Mouse (Mus musculus): ENCODE measurements around the gene Sirt3.

Gene Sirt3

DNA sequence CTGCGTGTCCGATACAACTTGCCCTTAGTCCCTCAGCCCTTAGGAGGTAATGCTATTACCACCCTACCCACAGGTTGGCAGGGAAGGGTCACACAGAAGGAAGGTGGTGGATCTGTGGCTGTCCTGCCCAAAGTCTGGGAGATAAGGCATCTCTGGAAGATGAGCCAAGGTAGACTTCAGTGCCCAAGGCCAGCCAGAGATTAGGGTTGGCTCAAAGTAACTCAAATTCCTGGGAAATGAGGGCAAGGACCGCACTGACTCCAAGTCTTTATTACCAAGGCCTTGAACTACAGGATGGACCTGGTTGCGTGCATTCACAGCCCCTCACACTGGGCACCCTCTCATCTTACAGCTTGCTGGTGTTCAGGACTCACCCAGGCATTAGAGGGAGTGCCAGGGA, 30.2 kb downstream of the Sirt3 start:
- in situ Hi-C loops (cut with MboI, MseI): no loop called here

DNA sequence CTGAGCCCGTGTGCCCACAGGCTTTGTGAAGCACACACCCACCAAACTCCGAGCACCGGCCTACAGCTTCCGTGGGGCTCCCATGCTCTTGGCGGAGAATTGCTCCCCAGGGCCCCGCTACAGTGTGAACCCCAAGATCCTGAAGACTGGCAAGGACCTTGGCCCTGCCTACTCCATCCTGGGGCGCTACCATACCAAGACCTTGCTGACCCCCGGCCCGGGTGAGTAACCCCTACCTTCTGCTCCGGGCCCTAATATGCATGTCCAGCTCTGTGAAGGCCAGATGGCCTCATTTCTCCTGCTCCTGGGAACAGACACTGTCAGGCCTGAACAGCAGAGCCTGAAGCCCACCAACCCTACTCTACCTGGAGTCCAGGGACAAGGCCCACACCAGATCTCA, 33.5 kb downstream of the Sirt3 start:
- in situ Hi-C loops (cut with MboI, MseI): loop anchor here (5.0 kb wide), 1 partner anchor 204 kb away; no protein-coding TSS in a partner anchor

DNA sequence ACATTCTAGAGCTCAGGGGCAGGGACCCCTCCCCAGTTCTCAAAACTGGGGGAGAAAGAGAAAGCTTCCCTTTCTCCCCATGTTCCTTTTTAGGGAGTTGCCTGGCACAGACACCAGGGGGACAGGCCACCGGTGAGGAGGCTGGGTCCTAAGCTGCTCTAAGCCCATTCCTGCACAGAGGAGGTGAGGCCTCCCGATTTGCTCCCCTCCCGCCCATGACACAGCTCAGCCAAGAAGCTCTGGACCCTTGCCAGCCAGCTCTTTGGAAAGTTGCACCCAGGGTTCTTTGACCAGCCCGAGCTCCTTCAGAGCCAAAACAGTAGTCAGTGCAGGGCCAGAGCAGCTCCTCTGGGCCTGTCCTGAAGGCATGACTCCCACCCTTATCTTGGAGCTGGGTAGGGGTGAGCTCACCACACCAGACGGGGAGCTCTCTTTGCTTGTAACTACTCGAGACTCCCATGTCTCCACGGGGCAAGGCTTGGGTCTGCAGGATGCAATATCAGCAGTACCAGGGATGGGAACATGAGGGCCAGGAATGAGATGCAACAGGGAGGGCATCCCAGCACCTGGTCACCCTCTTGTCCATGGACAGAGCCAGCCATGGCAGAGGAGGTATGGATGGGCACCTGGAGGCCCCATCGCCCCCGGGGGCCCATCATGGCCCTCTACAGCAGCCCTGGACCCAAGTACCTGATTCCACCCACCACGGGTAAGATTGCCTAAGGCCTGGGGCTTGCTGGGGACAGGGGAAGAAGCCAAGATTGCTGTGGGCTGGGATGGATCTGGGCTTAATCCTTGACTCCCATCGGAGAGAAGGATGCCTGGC, 34.1 kb downstream of the Sirt3 start, which contains the start of gene Odf3:
Gene Odf3 (plus strand): TSS at position 51 of the 826 bp plus-strand sequence.
- in situ Hi-C loops (cut with MboI, MseI): loop anchor here (5.0 kb wide), 1 partner anchor 204 kb away; no protein-coding TSS in a partner anchor

DNA sequence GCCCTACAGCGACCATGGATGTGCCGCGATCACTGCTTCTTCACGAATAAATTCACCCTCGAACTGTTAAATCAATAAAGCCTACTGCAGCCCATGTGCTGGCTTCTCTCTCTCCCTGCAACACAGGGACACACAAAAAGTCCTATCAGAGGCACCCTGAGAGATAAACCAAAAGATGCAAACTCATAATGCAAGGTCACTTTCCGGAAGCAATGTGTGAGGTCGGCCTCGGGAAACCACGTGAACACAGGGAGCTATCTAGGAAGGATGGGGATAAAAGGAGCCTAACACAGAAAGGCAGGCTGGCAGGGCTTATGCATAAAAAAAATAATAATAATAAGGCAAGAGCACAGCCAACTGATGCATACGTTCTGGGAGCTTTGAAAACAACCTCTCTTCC, 35.4 kb downstream of the Sirt3 start:
- in situ Hi-C loops (cut with MboI, MseI): loop anchor here (5.0 kb wide), 1 partner anchor 206 kb away; no protein-coding TSS in a partner anchor

GRCm38 (mm10) chr7:140845683-140846082, 36.4 kb downstream of the Sirt3 start:
- in situ Hi-C loops (cut with MboI, MseI): loop anchor here (5.0 kb wide), 1 partner anchor 207 kb away; no protein-coding TSS in a partner anchor

DNA sequence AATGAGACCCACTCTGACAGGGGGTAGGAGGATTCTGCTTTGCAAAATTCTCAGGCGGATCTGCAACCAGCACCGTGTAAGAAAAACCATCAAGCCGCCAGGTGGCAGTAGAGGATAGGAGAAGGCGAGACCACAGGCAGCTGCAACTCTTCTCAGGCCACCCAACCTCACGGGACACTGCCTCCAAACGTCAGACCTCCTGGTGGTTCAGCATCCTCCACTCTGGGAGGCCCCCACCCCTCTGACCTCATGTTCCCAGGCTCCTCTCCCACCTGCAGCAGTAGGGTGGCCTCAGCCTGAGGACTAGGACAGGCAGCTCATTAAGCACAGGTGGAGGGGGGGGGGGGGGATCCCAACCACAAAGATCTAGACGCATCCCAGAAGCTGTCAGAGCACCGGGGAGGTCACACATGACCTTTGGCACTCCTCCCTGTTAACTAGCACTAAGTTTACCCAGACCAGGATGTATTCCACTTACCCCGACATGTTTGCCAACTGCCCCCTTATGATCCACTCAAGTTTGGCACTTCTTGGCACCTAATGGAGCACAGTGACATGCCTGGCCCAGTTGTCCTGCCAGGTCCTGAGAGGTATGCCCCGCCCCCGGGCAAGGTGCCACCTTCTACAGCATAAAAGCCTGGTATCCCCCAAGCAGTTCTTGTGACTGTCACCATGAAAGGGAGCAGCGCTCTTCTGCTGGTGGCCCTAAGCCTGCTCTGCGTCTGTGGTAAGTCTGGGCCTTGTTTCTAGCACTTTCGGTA, 37.0 kb downstream of the Sirt3 start, which contains the start of gene Scgb1c1:
Gene Scgb1c1 (plus strand): TSS at position 643 of the 761 bp plus-strand sequence.
- in situ Hi-C loops (cut with MboI, MseI): loop anchor here (5.0 kb wide), 3 partner anchors 57 to 337 kb away; partner anchors contain the start of gene Cox8b

DNA sequence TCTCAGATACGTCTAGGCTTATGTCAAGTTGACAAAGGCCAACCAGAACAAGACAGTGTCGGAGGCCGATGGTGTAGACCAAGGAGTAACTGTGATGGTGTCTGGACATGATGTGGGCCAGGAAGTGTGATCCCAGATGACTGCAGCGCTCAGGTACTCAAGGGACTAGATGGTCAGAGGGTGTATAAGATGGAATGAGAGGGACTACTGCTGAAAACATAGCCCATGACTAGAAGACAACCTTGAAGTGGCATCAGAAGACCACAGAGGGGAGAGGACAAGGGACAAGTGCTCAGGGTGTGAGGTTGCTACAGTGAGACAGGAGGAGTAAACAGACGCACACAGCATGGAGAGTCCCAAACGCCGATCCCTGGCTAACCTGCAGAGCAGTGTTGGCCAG, 38.3 kb downstream of the Sirt3 start:
- in situ Hi-C loops (cut with MboI, MseI): loop anchor here (5.0 kb wide), 2 partner anchors 58 to 338 kb away; partner anchors contain the start of gene Cox8b

DNA sequence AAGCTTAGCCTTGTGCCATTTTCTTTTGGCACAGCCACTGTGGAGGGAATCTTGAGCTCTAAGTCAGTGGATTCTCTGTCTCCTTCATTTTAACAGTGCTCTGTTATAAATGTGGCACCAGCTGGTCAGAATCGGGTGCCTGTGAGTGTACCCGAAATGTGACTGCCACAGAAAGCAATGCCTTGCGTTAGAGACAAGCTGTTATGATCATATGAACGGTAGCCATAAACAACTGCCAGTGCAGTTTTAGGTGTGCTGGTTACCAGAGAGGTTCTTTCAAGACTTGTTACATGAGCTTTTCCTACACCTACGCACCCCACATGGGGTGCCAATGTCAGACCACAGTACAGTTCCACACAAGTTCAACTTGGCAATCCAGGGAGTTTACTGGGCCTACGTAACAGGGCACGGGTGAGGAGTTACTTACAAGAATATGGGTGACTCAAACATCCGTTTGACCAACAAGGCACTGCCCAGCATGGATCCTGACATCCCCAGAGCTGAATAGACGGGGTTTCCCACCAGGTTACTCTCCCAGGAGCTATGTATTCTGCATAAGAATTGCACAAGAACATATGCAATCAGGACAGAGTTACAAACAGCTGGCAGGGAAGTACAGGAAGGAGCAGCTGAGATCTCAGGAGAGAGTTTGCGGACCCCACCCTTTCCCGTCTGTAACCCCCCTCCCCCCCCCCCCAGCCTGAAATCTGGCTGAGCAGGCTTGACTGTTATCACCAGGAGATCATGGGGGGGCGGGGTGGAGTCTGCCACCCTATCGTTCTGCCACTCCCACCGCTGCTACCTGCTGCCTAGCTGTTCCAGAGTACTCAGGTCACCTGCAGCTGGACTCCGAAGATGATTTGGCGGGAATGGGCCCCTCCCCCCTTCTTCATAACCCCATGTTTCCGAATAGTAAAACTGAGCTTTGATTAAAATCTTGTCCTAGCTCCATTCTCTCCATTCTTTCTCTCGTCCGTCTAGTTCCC, 41.1 kb downstream of the Sirt3 start:
- in situ Hi-C loops (cut with MboI, MseI): loop anchor here (5.0 kb wide), 2 partner anchors 61 to 341 kb away; partner anchors contain the start of gene Cox8b

DNA sequence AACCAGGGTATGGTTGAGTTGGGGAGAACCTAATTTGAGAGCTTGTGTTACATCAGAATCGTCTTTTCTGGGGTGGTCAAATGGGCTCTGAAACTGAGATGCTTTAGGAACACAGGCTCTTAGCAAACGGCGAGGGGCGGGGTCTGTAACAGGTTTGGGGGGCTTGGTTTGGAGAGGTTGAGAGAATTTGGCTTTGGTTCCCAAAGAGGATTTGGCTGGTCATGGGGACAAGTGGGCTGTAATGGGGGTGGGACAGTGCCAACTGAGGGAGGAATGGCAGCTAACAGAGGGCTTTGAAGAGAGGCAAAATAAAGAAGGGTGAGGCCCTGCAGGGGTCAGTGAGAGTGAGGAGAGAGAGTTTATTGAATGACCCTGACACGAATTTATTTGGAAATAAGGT, 42.6 kb downstream of the Sirt3 start:
- in situ Hi-C loops (cut with MboI, MseI): no loop called here

- in situ Hi-C loops (cut with MboI, MseI): no loop called here
Measured at GRCm38 (mm10) chr7:140836243-140837115, 45.6 kb downstream of the Sirt3 start.

GRCm38 (mm10) chr7:140835758-140836087, 46.4 kb downstream of the Sirt3 start:
- in situ Hi-C loops (cut with MboI, MseI): no loop called here

DNA sequence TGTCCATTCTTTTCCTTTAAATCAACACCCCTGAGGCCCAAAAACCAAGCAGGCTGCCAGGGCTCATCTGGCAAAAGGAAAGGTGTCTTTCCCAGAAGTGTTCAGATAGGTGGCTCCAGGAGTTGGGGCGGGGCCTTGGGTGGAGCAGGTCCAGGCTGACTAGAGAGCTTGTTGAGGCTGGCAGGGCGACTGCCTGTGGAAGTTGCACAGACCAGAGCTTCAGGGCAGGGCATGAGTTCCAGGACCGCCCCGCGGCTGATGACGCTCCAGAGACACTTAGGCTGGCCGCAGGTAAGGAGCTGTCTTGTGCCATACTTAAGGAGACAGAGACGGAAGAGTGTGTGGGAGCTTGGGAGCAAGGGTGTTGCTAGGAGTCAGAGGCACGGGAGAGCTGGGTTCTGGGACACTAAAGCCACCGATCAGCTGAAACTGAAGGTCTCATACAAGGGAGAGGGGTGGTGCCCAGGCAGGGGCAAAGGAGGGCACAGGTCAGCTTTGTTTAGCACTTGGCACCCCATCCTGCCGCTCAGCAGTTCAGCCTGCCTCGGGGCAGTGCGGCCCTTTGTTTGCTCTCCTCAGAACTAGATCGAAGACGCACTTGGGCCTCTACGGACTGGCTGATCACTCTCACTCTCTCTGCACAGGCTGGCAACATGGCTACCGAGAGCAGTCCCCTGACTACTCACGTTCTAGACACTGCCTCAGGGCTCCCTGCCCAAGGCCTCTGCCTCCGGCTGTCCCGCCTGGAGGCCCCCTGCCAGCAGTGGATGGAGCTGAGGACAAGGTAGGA, 46.9 kb downstream of the Sirt3 start, which contains the start of gene Urah:
Gene Urah (plus strand): TSS at position 51 of the 790 bp plus-strand sequence.
- in situ Hi-C loops (cut with MboI, MseI): no loop called here

GRCm38 (mm10) chr7:140833341-140833740, 48.8 kb downstream of the Sirt3 start:
- in situ Hi-C loops (cut with MboI, MseI): no loop called here

DNA sequence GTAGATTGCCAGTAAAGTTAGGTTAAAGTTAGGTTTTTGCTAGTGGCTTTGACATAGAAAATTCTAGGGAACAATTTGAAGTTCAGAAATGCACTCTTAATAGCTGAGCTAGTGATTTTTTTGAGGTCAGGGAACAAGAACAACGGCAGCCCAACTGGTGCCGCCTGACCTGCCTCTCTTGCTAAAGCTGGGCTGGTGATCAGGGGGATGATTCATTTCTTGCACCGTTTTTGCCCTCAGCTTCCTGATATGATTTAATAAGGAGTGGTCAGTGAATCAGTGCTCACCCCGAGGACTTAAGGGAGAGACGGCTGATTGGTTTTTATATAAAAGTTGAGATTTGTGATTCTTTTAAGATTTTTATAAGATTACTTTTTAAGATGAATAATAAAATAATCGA, 50.7 kb downstream of the Sirt3 start:
- in situ Hi-C loops (cut with MboI, MseI): no loop called here

DNA sequence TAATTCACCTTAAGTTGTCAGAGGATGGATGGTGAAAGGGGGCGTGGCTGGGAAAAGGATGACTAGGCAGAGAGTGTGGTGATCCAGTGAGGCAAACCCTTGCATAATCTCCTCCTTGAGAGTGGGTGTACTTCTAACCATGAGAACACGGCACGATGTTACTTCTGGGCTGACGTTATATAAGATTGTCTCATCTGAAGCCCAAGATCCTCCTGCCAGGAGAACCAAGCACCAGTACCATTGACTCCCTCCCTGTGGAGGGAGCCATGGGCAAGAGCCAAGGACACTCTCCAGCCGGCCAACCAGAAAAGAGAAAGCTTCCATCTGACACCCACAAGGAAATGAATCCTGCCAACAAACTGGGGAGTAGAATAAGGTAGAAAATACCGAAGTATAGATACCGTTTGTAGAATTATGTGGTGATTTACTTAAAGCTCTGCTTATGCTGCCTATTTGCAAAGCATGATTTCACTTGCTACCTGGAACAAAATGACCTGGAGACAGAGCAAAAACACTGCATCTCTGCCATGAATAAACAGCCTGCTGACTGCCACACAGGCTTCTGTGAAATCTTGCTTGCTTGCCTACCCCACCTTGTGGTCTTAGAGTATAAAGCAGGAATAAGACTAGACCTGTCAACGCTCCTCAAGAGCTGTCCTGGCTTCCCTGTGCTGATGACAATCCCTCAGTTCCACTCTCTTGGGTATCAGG, 53.8 kb downstream of the Sirt3 start:
- in situ Hi-C loops (cut with MboI, MseI): no loop called here

- in situ Hi-C loops (cut with MboI, MseI): no loop called here
Measured at GRCm38 (mm10) chr7:140822731-140823130, 59.4 kb downstream of the Sirt3 start.

- in situ Hi-C loops (cut with MboI, MseI): no loop called here
Measured at GRCm38 (mm10) chr7:140821653-140822329, 60.3 kb downstream of the Sirt3 start, which contains the start of gene Zfp941. TSS of gene Zfp941 (minus strand) at chr7:140822178.

DNA sequence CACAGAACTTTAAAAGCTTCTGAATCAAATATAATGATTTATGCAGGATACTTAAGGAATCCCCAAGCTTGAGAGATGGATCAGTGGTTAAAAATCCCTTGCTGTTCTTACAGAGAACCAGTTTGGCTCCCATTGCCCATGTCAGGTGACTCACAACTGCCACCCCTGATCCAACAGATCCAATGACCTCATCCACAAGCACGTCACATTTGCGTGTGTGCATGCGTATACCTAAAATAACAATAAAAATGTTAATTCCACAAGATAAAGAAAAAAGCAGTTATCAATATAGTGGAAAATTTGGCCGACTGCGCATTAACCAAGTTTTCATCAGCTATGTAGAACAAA, 60.8 kb downstream of the Sirt3 start:
- in situ Hi-C loops (cut with MboI, MseI): no loop called here
